Mouse (Mus musculus): ENCODE results near the gene Ndufa10. TPM values are rescaled to one million over a fixed set of nuclear protein-coding genes. Genes with fewer than 3 reads are reported as not detected.

The Ndufa10 gene
- polyA plus RNA-seq, 1 experiment from 2014 or later, result 262 TPM

GRCm38 (mm10) chr1:92474066-92474578 is 462 bp upstream of the Ndufa10 start:
- 5% methylated on average over 10 of the region's 10 CpGs for WGBS
- Histone ChIP-seq H3K4me1 (replicated peaks; ENCODE audit: control insufficient read depth, insufficient read depth, low read length) (peaks cover 3% of the 10 kb centered on the region; the same call in 1 of the 2 replicates), H3K4me2 (ENCODE audit: low read depth, low read length, severe bottlenecking) (peak overlapping the region; percentile 87), H3K27ac (ENCODE audit: low read depth, low read length) (no peak overlapping the region), H3K9ac (ENCODE audit: low read length) (peak overlapping the region; percentile 64), H3K27me3 (ENCODE audit: control insufficient read depth, insufficient read depth, low read length) (no peaks in the 10 kb centered on the region), H3K36me3 (ENCODE audit: control insufficient read depth, insufficient read depth, low read length) (peaks cover 3% of the 10 kb centered on the region; the same call in 1 of the 2 replicates), H3K9me3 (ENCODE audit: control insufficient read depth, low read length) (no peaks in the 10 kb centered on the region), H3K4me3 (ENCODE audit: low read depth, low read length) (peak overlapping the region; percentile 92)
- no peak for DNase-seq (ENCODE audit: low spot score)
- ATAC-seq (replicated peaks; ENCODE audit: low FRiP score), result peak; percentile 22; the same call in 1 of the 2 replicates

- 81% methylated on average over 4 of the region's 4 CpGs for WGBS
- no peak overlapping the region for H3K4me3 ChIP-seq (ENCODE audit: low read depth, low read length)
- no peak overlapping the region for H3K4me2 ChIP-seq (ENCODE audit: low read depth, low read length, severe bottlenecking)
- H3K9ac ChIP-seq (ENCODE audit: low read length), result no peak overlapping the region
- H3K4me1 ChIP-seq (replicated peaks; ENCODE audit: control insufficient read depth, insufficient read depth, low read length), result no peaks in the 10 kb centered on the region
- H3K9me3 ChIP-seq (ENCODE audit: control insufficient read depth, low read length), result no peaks in the 10 kb centered on the region
- ATAC-seq (replicated peaks; ENCODE audit: low FRiP score) (no peak), DNase-seq (ENCODE audit: low spot score) (peak; percentile 24)
- H3K36me3 ChIP-seq (ENCODE audit: control insufficient read depth, insufficient read depth, low read length), result peaks cover 3% of the 10 kb centered on the region; the same call in 1 of the 2 replicates
- H3K27me3 ChIP-seq (ENCODE audit: control insufficient read depth, insufficient read depth, low read length), result no peaks in the 10 kb centered on the region
- H3K27ac ChIP-seq (ENCODE audit: low read depth, low read length), result no peak overlapping the region
These were observed 4.8 kb downstream of the Ndufa10 start for GRCm38 (mm10) chr1:92468891-92469290.

GRCm38 (mm10) chr1:92458416-92458815 is 15.2 kb downstream of the Ndufa10 start:
- 93% methylated on average over 6 of the region's 6 CpGs for WGBS

DNA sequence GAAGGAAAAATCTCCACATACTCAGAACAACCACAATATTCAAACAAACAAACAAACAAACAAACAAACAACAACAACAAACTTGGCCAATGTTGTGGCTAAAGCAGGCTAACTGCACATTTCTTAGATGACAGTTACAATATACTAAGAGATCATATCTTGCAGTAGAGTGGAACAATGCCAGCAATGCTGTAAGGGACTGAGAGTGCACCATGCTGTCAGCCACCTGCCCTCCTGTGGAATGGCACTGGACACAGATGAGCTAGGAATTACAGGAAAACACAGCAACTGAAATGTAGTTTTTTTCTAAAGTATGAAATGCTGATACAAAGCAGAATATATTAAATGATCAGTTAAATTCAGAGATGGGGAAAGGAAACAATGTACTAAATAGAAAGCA is 15.9 kb downstream of the Ndufa10 start:
- Histone ChIP-seq H3K9ac (ENCODE audit: low read length) (no peak overlapping the region), H3K27me3 (ENCODE audit: control insufficient read depth, insufficient read depth, low read length) (no peaks in the 10 kb centered on the region), H3K4me1 (replicated peaks; ENCODE audit: control insufficient read depth, insufficient read depth, low read length) (no peaks in the 10 kb centered on the region), H3K9me3 (ENCODE audit: control insufficient read depth, low read length) (no peaks in the 10 kb centered on the region; the same call in 1 of the 2 replicates), H3K4me2 (ENCODE audit: low read depth, low read length, severe bottlenecking) (no peak overlapping the region), H3K4me3 (ENCODE audit: low read depth, low read length) (no peak overlapping the region), H3K36me3 (ENCODE audit: control insufficient read depth, insufficient read depth, low read length) (peaks cover 7% of the 10 kb centered on the region; the same call in 1 of the 2 replicates), H3K27ac (ENCODE audit: low read depth, low read length) (no peak overlapping the region)
- ATAC-seq (replicated peaks; ENCODE audit: low FRiP score) (no peak), DNase-seq (ENCODE audit: low spot score) (no peak)

More at GRCm38 (mm10) chr1:92458416-92458815, 15.2 kb downstream of the Ndufa10 start:
- Histone ChIP-seq H3K9ac (ENCODE audit: low read length) (no peak overlapping the region), H3K9me3 (ENCODE audit: control insufficient read depth, low read length) (no peaks in the 10 kb centered on the region; the same call in 1 of the 2 replicates), H3K36me3 (ENCODE audit: control insufficient read depth, insufficient read depth, low read length) (peaks cover 7% of the 10 kb centered on the region; the same call in 1 of the 2 replicates), H3K4me2 (ENCODE audit: low read depth, low read length, severe bottlenecking) (no peak overlapping the region), H3K4me1 (replicated peaks; ENCODE audit: control insufficient read depth, insufficient read depth, low read length) (no peaks in the 10 kb centered on the region), H3K4me3 (ENCODE audit: low read depth, low read length) (no peak overlapping the region), H3K27me3 (ENCODE audit: control insufficient read depth, insufficient read depth, low read length) (no peaks in the 10 kb centered on the region), H3K27ac (ENCODE audit: low read depth, low read length) (no peak overlapping the region)
- DNase-seq (ENCODE audit: low spot score) (no peak), ATAC-seq (replicated peaks; ENCODE audit: low FRiP score) (no peak)

DNA sequence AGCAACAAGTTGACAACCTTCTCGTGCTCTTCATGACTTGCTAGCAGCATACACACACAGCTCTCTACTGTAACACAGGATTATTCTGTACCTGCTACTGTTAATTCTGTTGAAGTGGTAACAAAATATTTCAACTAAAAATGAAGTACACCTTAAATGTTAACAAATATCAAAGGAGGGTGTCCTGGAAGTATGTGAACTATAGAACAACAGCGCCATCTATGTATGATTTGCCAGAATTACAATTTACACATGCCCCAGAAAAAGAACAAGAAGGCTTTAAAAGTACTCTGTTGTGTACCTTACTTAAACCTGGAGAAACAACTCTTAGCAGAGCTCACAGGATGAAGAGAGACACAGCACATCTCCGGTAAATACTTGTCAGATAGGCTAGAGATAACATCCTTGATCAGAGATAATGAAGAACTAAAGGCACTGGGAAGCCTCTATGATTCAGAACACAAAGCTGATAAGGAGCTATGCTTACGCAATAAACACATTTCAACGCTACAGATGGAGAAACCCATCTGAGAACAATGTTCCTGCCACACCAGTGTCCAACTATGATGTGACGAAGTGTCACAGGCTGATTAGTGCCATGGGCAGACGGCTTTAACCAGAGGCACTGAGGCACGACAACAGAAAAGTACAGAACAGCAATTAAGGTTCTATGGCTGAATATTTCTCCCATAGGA is 19.8 kb downstream of the Ndufa10 start:
- Histone ChIP-seq H3K9ac (ENCODE audit: low read length) (no peak overlapping the region), H3K27me3 (ENCODE audit: control insufficient read depth, insufficient read depth, low read length) (no peaks in the 10 kb centered on the region), H3K4me1 (replicated peaks; ENCODE audit: control insufficient read depth, insufficient read depth, low read length) (no peaks in the 10 kb centered on the region), H3K27ac (ENCODE audit: low read depth, low read length) (no peak overlapping the region), H3K9me3 (ENCODE audit: control insufficient read depth, low read length) (no peaks in the 10 kb centered on the region; the same call in 1 of the 2 replicates), H3K4me3 (ENCODE audit: low read depth, low read length) (no peak overlapping the region), H3K4me2 (ENCODE audit: low read depth, low read length, severe bottlenecking) (no peak overlapping the region), H3K36me3 (ENCODE audit: control insufficient read depth, insufficient read depth, low read length) (peaks cover 9% of the 10 kb centered on the region; the same call in 1 of the 2 replicates)
- 75% methylated on average over 8 of the region's 8 CpGs for WGBS
- ATAC-seq (replicated peaks; ENCODE audit: low FRiP score) (no peak), DNase-seq (ENCODE audit: low spot score) (no peak)

DNA sequence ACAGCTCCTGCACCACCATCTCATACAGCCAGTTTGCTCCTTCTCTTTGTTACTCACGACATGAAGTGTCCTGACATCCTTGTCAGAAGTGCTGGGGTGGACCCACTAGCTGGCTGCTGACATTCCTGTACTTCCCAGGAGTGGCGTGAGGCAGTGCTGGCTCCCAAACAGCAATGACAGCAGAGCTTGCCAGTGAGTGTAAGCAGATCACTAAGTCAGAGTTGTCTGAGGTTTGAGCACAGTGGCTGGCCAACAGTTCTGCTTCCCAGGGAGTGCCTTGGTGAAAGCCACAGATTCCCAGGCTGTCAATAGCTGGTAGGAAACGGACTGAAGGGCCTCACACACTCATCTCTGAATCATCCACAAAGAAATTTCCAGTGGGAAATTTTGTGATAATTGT is 25.4 kb downstream of the Ndufa10 start:
- Histone ChIP-seq H3K4me2 (ENCODE audit: low read depth, low read length, severe bottlenecking) (no peak overlapping the region), H3K36me3 (ENCODE audit: control insufficient read depth, insufficient read depth, low read length) (peaks cover 5% of the 10 kb centered on the region; the same call in 1 of the 2 replicates), H3K27me3 (ENCODE audit: control insufficient read depth, insufficient read depth, low read length) (no peaks in the 10 kb centered on the region), H3K4me1 (replicated peaks; ENCODE audit: control insufficient read depth, insufficient read depth, low read length) (no peaks in the 10 kb centered on the region), H3K4me3 (ENCODE audit: low read depth, low read length) (no peak overlapping the region), H3K9me3 (ENCODE audit: control insufficient read depth, low read length) (no peaks in the 10 kb centered on the region), H3K9ac (ENCODE audit: low read length) (no peak overlapping the region), H3K27ac (ENCODE audit: low read depth, low read length) (no peak overlapping the region)
- 79% methylated on average over 3 of the region's 3 CpGs for WGBS
- ATAC-seq (replicated peaks; ENCODE audit: low FRiP score) (no peak), DNase-seq (ENCODE audit: low spot score) (no peak)

DNA sequence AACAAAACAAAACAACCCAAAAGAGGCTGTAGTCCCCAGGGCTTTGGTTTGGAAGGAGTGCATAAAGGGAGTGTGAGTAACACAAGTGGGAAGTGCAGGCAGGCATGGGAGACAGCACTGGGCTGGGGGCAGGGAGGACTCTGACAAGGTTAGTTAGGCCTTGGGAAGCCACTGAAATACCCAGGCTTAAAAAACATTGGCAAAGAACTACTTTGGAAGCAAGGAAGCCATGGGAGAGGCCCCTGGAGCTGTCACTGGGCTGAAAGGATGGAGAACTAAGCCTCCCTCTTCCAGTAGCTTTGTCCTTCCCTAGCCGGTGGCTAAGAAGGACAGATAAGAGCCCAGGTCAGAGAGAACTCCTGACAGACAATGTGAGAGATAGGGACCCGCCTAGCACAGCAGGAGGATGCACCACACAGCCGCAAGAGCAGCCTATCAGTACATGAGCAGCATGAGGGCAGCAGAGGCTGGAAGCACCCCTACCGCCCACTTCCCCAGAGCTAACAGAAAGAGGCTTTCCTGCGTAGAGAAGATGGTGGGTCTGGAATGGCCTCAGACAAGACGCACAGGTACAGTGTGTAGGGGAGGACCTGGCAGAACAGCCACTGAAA is 32.1 kb downstream of the Ndufa10 start:
- H3K4me2 ChIP-seq (ENCODE audit: low read depth, low read length, severe bottlenecking), result no peak overlapping the region
- ATAC-seq (replicated peaks; ENCODE audit: low FRiP score), result no peak
- WGBS, result 66% methylated on average over 6 of the region's 6 CpGs

DNA sequence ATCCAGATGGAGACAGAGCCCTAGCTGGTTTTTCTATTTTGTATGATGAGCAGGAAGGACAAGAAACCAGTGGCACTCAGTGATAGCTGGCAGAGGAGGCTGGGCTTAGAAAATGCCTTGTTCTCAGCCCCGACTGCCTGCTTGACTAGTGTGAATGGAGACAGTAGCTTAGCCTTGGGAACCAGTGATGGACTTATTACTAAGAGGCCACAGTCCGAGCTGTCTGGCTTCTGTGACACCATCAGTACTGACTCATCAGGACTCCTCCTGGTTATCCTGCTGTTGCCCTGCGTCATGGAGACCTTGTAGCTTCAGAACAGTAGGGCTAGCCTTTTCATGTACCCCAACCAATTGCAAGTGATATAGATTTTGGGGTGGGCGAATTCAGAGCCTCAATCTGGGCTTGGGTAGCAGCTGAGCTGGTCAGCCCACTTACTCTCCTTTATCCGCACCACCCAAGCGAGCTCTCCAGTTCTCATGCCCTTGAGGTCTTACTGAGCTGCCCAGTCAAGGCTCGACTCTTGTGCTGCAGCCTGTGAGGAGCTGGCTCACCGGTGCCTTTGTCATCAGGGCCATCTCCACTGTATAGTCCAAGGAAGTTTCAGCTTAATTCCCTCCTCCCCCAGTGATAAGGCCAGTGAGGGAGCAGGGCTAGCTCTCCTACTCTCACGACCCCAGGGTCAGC is 33.5 kb downstream of the Ndufa10 start:
- H3K27ac ChIP-seq (ENCODE audit: low read depth, low read length), result no peak overlapping the region
- 92% methylated on average over 9 of the region's 9 CpGs for WGBS

More for the DNA sequence above, 32.1 kb downstream of the Ndufa10 start:
- Histone ChIP-seq H3K27me3 (ENCODE audit: control insufficient read depth, insufficient read depth, low read length) (no peaks in the 10 kb centered on the region), H3K36me3 (ENCODE audit: control insufficient read depth, insufficient read depth, low read length) (peaks cover 3% of the 10 kb centered on the region; the same call in 1 of the 2 replicates), H3K9ac (ENCODE audit: low read length) (no peak overlapping the region), H3K9me3 (ENCODE audit: control insufficient read depth, low read length) (no peaks in the 10 kb centered on the region), H3K4me1 (replicated peaks; ENCODE audit: control insufficient read depth, insufficient read depth, low read length) (no peaks in the 10 kb centered on the region; the same call in 1 of the 2 replicates), H3K27ac (ENCODE audit: low read depth, low read length) (no peak overlapping the region), H3K4me3 (ENCODE audit: low read depth, low read length) (no peak overlapping the region)
- DNase-seq (ENCODE audit: low spot score), result no peak

More for the DNA sequence above, 33.5 kb downstream of the Ndufa10 start:
- ATAC-seq (replicated peaks; ENCODE audit: low FRiP score) (no peak), DNase-seq (ENCODE audit: low spot score) (no peak)
- Histone ChIP-seq H3K9ac (ENCODE audit: low read length) (no peak overlapping the region), H3K4me1 (replicated peaks; ENCODE audit: control insufficient read depth, insufficient read depth, low read length) (no peaks in the 10 kb centered on the region; the same call in 1 of the 2 replicates), H3K4me3 (ENCODE audit: low read depth, low read length) (no peak overlapping the region), H3K9me3 (ENCODE audit: control insufficient read depth, low read length) (no peaks in the 10 kb centered on the region), H3K27me3 (ENCODE audit: control insufficient read depth, insufficient read depth, low read length) (no peaks in the 10 kb centered on the region), H3K36me3 (ENCODE audit: control insufficient read depth, insufficient read depth, low read length) (peaks cover 3% of the 10 kb centered on the region; the same call in 1 of the 2 replicates), H3K4me2 (ENCODE audit: low read depth, low read length, severe bottlenecking) (no peak overlapping the region)
